Mouse (Mus musculus) embryo, embryonic 9.5 days (tissue): Measurements from ENCODE around the gene Grin2c.

Experiments used
- DNase-seq: peaks from one replicate; pipeline ENCODE4 v3.0.0-alpha.2; 2017; ENCODE audit errors: extremely low spot score

Gene Grin2c

DNA sequence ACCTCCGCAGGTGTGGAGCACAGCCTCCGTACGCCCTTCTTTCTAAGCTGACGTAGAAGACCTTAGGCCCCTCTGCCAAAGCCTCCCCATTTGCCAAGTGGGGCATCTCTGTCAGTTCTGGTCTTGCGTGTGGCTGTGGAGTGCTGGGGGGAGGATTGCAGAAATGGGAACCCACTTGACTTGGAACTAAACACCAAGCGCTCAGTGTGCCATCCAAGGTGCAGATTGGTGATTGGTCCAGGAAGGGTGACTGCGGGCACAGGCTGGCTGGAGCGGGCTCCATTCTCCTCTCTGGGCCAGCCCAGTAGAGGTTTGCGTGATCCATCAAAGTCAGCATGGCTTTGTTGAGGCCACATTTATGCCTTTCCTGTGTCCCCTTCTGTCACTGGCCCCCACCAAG is 64.3 kb downstream of the Grin2c start:
- no peak for DNase-seq

- DNase-seq = peak; percentile 81
Observed at GRCm38 (mm10) chr11:115202316-115202715, 64.7 kb downstream of the Grin2c start.

DNA sequence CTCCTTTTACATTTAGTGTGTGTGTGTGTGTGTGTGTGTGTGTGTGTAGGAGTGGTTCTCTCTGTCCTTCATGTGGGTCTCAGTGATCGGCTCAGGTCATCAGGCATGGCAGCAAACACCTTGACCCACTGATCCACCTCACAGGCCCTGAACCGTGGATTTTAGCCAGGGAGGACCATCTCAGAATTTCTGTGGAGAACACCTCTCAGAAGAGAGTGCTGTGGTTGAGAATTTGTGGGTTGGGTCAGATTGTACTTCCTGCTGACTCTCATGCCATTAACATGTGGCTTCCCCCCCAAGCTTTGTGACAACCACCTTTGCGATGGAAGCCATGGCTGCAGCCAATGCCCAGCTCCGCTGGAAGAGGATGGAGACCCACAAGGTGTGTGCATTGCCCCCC is 66.5 kb downstream of the Grin2c start:
- no peak for DNase-seq
